Mouse (Mus musculus): ENCODE measurements at regions not wholly inside any gene's neighbourhood (a gene's known extent, or its start where the extent isn't known, plus 50 kb on each side); places are given as distances from the start of the nearest gene placed in this dataset.

GRCm38 (mm10) chr4:55805255-55806051 is 273.2 kb upstream of the Klf4 start:
- DNase-seq: no peak

- no peak for DNase-seq
Measured at GRCm38 (mm10) chr4:55802101-55802500, 269.8 kb upstream of the Klf4 start.

DNA sequence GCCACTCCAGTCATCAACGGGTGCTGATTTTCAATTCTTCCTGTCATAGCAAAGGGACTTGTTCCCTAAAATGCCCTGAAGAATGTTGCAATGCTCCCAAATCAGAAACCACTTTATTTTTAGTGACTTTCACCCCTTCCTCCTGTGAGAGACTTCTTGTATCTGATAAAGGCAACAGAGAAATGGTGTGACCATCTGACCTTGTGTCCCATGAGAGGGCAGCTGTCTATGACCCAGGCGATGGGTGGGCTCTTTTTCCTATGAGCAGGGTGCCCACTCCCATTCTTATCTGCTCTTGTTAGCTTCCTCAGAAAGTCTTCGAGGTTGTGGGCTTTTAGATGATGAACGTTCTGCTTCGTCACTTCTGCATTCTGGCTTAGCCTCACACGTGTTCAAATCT is 265.8 kb upstream of the Klf4 start:
- DNase-seq: no peak

- DNase-seq: no peak
Measured at GRCm38 (mm10) chr4:55781329-55781847, 249.1 kb upstream of the Klf4 start.

DNA sequence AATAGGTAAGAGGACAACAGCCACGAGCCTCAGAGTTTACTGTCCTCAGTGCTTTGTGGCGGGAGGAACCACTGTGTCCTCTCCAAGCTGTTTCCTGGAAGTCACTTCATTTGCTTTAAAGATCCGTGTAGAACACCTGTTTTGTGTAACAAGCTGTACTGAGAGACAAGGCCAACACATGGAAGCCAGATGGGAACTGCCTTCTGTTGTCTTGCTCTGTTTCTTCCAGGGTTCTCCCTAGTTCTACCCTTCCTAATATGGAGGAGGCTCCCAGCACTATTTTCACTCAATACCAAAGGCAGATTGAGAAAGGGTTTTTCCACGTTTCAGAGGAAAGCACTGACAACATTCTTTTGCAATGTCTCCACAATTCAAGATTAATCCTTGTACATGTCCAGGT is 247.3 kb upstream of the Klf4 start:
- DNase-seq: no peak

DNA sequence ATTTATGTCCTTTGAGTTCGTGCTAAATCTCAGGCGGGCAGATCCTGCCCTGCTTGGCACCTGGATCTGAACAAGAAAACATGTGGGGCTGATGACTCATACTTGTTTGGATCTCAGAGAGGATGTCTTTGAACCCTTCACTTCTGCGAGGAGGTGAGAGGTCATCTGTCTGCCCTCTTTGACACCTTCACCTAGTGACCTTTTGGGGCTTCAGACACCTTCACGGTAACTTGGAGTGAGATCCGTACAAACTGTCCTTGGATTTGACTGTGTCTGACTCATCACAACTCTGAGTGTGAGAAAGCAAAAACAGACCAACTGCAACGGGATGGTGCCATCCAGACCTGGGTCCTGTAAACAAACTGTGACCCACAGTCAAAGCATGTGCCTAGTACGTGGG is 243.6 kb upstream of the Klf4 start:
- no peak for DNase-seq

DNA sequence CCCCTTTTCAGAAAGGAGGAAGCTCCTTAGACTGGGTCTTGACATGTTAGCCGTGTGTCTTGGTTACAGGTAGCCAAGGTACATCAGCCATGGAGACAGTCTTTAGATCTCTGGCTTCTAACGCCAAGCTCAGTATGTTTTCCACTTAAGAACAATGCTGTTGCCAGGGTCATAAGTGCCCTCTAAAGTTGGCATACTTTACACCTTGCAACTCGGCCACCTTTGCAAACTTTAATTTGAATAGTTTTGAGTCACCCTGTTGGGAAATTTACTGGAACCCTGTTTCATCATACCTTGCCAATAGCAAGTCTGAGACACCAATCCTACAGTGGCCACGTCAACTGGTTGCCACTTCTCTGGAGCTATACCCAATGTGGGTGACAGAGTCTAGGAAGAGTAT is 242.3 kb upstream of the Klf4 start:
- no peak for DNase-seq

GRCm38 (mm10) chr4:55769656-55770055 is 237.4 kb upstream of the Klf4 start:
- DNase-seq: no peak

- no peak for DNase-seq
Measured at GRCm38 (mm10) chr4:55768325-55768724, 236.1 kb upstream of the Klf4 start.

GRCm38 (mm10) chr4:55767133-55767532 is 234.9 kb upstream of the Klf4 start:
- no peak for DNase-seq

DNA sequence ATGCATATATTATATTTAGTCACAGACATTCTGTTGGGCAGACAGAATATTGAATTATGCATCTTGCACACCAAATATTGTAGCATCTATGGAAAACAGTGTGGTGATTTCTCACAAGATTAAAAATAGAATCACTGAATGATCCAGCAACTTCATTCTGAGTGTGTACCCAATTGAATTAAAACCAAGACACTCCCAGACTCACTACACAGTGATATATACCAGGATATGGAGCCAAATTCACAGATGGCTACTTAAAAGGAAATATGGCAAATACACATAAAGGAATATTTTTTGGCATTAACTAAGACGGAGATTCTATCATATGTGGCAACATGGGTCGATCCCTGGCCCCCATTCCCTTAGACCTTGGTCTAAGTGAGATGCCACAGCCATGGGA is 233.5 kb upstream of the Klf4 start:
- no peak for DNase-seq

GRCm38 (mm10) chr4:55763112-55763511 is 230.8 kb upstream of the Klf4 start:
- no peak for DNase-seq

GRCm38 (mm10) chr4:55762389-55762788 is 230.1 kb upstream of the Klf4 start:
- no peak for DNase-seq

DNA sequence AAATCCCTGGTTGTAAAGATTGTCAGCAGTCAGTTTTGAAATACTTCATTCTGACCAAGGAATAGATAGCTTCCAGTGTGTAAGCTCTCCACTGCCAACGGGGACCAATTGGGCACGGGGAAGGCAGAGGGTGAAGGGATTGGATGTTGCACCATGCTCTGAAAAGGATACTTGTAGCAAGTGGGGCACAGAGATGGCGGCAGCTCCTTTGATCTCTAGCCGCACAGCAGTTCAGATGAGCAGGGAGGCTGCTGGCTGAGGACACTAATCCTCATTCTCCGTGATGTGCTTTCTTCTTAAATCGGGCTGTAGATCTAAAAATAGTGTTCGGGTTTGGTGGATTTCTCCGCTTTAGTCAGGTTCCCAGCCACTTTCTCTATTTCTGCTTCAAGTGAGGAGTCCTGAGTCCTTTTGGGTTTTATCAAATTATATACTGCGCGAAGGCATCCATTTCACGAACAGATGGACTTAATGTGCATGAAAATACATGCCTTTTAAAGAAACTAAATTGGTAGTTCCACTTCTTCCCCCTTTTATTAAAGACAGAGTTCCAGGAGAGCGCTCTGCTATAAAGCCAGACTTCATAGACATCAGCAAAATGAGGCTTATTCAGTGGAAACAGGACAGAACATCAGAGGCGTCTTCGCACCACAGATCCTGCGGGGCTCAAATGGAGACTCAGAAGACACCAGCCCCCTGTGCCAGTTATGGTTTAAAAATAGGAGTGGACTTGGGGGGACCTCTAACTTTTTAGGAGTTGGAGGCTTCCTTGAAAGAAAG is 225.1 kb upstream of the Klf4 start:
- no peak for DNase-seq

DNA sequence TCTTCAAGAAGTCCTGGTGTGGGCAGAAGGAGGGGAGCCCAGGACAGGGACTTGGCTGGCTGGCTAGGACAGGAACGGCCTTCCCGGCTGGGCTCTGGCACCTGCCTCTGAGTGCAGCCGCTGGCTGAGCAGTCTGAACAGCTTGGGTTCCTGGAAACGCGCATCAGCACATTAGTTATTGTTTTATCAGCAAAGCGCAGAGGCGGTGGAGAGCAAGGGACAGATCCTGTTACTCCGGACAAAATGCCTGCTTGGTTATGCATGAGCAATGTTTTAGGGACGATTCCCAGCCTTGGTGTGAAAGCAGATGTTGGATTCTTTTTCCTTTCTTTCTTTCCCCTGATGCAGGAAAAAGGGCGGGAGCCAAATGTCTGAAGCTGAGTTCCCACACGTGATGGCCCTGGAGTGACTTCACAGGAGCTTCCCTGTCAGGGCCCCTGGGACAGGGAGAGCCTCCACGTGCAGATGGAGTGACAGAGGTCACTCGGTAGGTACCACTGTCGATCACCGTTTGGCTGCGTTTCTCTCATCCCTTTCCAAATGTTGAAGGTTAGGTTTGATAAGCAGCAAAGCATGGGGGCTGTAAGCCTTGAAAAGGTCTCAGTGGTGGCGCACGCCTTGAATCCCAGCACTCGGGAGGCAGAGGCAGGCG is 217.8 kb upstream of the Klf4 start:
- DNase-seq: no peak

DNA sequence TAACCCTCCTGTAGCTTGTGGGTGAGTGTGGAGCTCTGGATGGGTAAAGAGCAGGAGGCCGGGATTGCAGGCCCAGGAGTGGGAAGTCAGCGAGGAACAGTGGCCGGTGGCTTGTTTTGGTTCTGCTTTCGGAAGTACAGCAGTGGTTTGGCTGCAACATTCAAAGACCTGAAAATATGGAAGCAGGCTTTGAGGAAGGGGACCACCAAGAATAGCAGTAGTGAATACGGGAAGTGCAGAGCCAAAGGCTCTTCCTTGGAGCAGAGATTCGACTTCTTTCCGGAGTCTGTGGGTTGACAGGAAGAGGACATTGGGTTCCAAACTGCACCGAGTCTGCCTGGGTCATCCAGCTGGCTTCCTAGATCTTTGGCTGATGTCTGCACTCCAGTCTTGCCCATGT is 209.1 kb upstream of the Klf4 start:
- no peak for DNase-seq

DNA sequence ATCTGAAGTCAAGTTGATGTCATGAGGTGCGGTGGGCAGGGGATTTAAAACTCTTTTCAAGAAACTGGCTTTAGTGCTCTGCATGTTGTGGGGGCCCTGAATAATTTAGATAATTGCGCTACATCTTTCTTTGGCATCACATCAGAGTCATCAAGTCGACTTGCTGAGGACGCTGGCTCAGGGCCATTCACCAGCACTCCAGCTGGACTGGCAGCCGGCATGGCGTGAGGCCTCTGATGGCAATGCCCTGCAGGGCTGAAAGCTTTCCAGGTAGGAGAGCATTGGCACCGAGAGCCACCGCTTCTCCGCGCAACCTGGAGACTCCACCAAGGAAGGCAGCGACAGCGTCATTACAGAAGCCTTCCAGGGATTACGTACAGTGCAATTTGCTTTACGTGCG is 207.8 kb upstream of the Klf4 start:
- DNase-seq: peak; percentile 41

GRCm38 (mm10) chr4:55738714-55739113 is 206.4 kb upstream of the Klf4 start:
- DNase-seq: no peak

GRCm38 (mm10) chr4:55735453-55735852 is 203.2 kb upstream of the Klf4 start:
- no peak for DNase-seq

DNA sequence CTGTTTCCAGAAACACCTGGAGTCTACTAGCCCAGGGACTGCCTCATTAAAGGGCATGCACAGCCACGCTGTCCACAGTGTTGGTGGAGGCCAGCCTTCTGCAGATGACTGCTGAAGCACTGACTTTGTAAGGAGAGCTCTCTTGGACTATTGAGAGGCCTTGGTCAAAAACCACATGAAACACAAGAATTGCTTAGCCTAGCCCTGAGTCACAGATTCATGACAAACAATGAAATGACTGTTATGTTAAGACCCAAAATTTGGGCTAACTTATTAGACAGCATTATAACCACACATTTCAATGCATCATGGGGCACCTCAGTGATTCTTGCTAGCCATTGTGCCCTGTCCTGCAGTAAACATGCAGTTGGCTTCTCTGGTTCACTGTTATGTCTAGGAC is 202.1 kb upstream of the Klf4 start:
- no peak for DNase-seq

- no peak for DNase-seq
Measured at GRCm38 (mm10) chr4:55733223-55733622, 201.0 kb upstream of the Klf4 start.

GRCm38 (mm10) chr4:55732006-55732405 is 199.7 kb upstream of the Klf4 start:
- DNase-seq: no peak

DNA sequence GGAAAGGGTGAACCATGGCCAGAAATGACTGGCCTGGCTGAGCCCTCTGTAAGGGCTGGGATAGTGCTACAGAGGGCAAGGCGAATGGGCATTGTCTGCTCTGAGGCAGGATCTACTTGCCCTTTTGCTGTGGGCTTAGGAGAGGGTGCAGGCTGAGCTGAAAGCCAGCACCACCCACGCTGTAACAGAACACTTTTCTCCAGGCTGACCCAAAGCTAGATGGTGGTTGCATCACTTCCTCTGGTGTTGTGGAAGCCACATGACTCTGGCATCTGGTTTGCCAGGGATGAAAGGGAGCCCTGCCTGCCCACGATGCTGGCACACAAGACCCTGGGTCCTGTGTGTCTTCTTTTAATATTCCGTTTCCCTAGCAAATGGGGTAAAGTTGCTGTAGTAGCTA is 198.0 kb upstream of the Klf4 start:
- DNase-seq: no peak

DNA sequence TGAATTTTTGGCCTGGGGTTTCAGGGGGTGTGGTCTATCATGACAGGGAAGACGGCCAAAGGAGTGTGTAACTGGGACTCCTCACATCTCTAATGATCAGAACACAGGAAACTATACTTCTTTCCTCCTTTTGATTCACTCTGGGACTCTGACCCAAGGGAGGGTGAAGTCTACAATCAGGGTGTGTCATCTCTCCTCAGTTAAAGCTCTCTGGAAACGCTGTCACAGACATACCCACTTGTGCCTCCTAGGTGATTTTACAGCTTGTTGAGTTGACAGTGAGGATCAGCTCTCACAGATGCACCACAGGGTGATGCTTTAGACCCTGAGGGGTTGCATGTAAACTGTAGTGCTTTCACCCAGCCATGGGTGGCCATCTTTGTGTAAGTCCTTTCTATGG is 194.9 kb upstream of the Klf4 start:
- DNase-seq: no peak
